In the genomic region with DNA sequence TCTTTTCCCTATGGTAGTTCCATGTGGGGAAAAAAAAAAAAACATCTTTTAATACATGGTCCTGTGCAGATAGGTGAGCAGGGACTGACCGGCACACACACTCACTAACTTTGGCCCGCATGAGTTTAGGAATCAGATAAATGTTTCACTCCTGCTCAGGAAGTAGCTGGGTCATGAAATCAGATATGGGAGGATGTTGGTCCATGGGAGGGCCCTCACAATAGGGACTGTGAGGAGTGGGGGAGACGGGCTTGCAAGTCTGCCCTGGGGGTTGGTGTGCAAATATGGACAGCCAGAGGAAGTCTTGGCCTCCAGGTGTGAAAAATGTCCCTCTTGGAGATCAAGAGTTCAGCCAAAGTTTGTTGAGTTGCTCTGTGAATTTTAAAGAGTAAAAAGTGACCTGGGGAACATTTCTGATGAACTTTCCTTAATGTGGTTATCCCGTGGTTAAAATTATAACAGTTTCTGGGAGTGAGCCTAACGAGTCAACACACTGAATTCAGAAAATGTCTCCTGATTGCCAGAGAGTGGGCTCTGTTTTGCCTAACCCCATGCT, we compare ENCODE assay signal across 8 mouse cellular contexts. TPM values are rescaled to one million over a fixed set of nuclear protein-coding genes. Genes with fewer than 3 reads are reported as not detected.
DNase-seq lines count a peak whose midpoint lies in the region; ATAC-seq and TF ChIP-seq lines count a peak whose summit lies in the region.
"Had no signal": no experiment of that assay in that cellular context is flagged by ENCODE, and none has a peak within 500 bp of the region (broad histone marks: within the 10 kb centered on the region; RNA-seq: fewer than 3 reads in every experiment).

No protein-coding gene starts in this region.

- no peak for DNase-seq in liver
- DNase-seq in adrenal gland, postnatal 14 days, result no peak
- DNase-seq in left cerebral cortex, postnatal 14 days (ENCODE audit: low spot score in 2 of 2), result no peak
- DNase-seq: left cerebral cortex, postnatal 4 days had no signal

- no peak for TF ChIP-seq CTCF in intestine, postnatal 0 days (IDR thresholded peaks at IDR 0.05; ENCODE audit: low read depth)

- no peak overlapping the region for H3K4me3 ChIP-seq in liver, embryonic 12.5 days
- H3K4me3 ChIP-seq in embryonic facial prominence, embryonic 15.5 days (replicated peaks), result no peak overlapping the region
- H3K4me3 ChIP-seq in intestine, postnatal 0 days (ENCODE audit: low read depth, low read length), result no peak overlapping the region
- no peak overlapping the region for H3K4me3 ChIP-seq in midbrain, embryonic 15.5 days

- H3K9me3 ChIP-seq in liver, embryonic 12.5 days (replicated peaks), result no peaks in the 10 kb centered on the region
- no peaks in the 10 kb centered on the region for H3K9me3 ChIP-seq in embryonic facial prominence, embryonic 15.5 days (replicated peaks)
- no peaks in the 10 kb centered on the region for H3K9me3 ChIP-seq in intestine, postnatal 0 days (ENCODE audit: control insufficient read depth)
- H3K9me3 ChIP-seq in midbrain, embryonic 15.5 days, result no peaks in the 10 kb centered on the region

- no peak overlapping the region for H3K9ac ChIP-seq in liver, embryonic 12.5 days
- H3K9ac ChIP-seq in embryonic facial prominence, embryonic 15.5 days, result no peak overlapping the region
- no peak overlapping the region for H3K9ac ChIP-seq in intestine, postnatal 0 days (ENCODE audit: low read depth, low read length)
- no peak overlapping the region for H3K9ac ChIP-seq in midbrain, embryonic 15.5 days

- 0 out of 2 replicates have a peak overlapping the region, but pooled peaks have one; percentile 3 for H3K27ac ChIP-seq in liver, embryonic 12.5 days
- peak overlapping the region; percentile 39; the same call in 1 of the 2 replicates for H3K27ac ChIP-seq in embryonic facial prominence, embryonic 15.5 days (replicated peaks)
- peak overlapping the region; percentile 57; the same call in 1 of the 2 replicates for H3K27ac ChIP-seq in intestine, postnatal 0 days (ENCODE audit: low read depth, low read length)
- H3K27ac ChIP-seq in midbrain, embryonic 15.5 days, result 0 out of 2 replicates have a peak overlapping the region, but pooled peaks have one; percentile 6

- intact Hi-C loops in left cerebral cortex, postnatal 14 days (cut with DNase I), result no loop called here

- no peaks in the 10 kb centered on the region for H3K36me3 ChIP-seq in liver, embryonic 12.5 days
- no peaks in the 10 kb centered on the region for H3K36me3 ChIP-seq in embryonic facial prominence, embryonic 15.5 days
- no peaks in the 10 kb centered on the region for H3K36me3 ChIP-seq in intestine, postnatal 0 days (ENCODE audit: control insufficient read depth, insufficient read depth)
- H3K36me3 ChIP-seq in midbrain, embryonic 15.5 days (replicated peaks), result no peaks in the 10 kb centered on the region

- H3K4me1 ChIP-seq in liver, embryonic 12.5 days, result peaks cover 39% of the 10 kb centered on the region
- peaks cover 37% of the 10 kb centered on the region for H3K4me1 ChIP-seq in embryonic facial prominence, embryonic 15.5 days
- H3K4me1 ChIP-seq in intestine, postnatal 0 days (replicated peaks; ENCODE audit: control insufficient read depth, insufficient read depth, low read length), result peaks cover 15% of the 10 kb centered on the region
- peaks cover 36% of the 10 kb centered on the region for H3K4me1 ChIP-seq in midbrain, embryonic 15.5 days

- H3K27me3 ChIP-seq in liver, embryonic 12.5 days (replicated peaks), result no peaks in the 10 kb centered on the region
- no peaks in the 10 kb centered on the region for H3K27me3 ChIP-seq in embryonic facial prominence, embryonic 15.5 days
- H3K27me3 ChIP-seq in intestine, postnatal 0 days (replicated peaks; ENCODE audit: control insufficient read depth, insufficient read depth, low read length), result no peaks in the 10 kb centered on the region
- no peaks in the 10 kb centered on the region for H3K27me3 ChIP-seq in midbrain, embryonic 15.5 days (replicated peaks)

- 29% methylated on average over 5 of the region's 5 CpGs for WGBS in liver, embryonic 12.5 days (ENCODE audit: insufficient replicate concordance)
- 60% methylated on average over 5 of the region's 5 CpGs for WGBS in embryonic facial prominence, embryonic 15.5 days
- WGBS in intestine, postnatal 0 days, result 63% methylated on average over 5 of the region's 5 CpGs
- WGBS in midbrain, embryonic 15.5 days, result 74% methylated on average over 5 of the region's 5 CpGs

- H3K4me2 ChIP-seq in liver, embryonic 12.5 days, result no peak overlapping the region
- H3K4me2 ChIP-seq in embryonic facial prominence, embryonic 15.5 days (replicated peaks), result no peak overlapping the region
- H3K4me2 ChIP-seq in intestine, postnatal 0 days (replicated peaks; ENCODE audit: low read depth), result no peak overlapping the region
- H3K4me2 ChIP-seq in midbrain, embryonic 15.5 days, result no peak overlapping the region

- ATAC-seq in liver, embryonic 12.5 days, result no peak
- no peak for ATAC-seq in embryonic facial prominence, embryonic 15.5 days (ENCODE audit: insufficient number of reproducible peaks, low FRiP score, low TSS enrichment, low read depth)
- ATAC-seq in intestine, postnatal 0 days, result no peak
- ATAC-seq in midbrain, embryonic 15.5 days (replicated peaks), result no peak

RNA-seq across cellular contexts. Expression of gene Zfp36l1, which starts 53.0 kb away (rescaled TPM):
- polyA plus RNA-seq in liver, embryonic 12.5 days (2016; fragmentation: Nextera tagmentation; extraction: Ambion mirVana), result 23.9 and 24.2 TPM in 2 replicates
- 153 and 178 TPM in 2 replicates for polyA plus RNA-seq in embryonic facial prominence, embryonic 15.5 days (2015; fragmentation: Nextera tagmentation; extraction: Ambion mirVana)
- 77.9 and 80.7 TPM in 2 replicates for polyA plus RNA-seq in intestine, postnatal 0 days (2015; fragmentation: Nextera tagmentation; extraction: Ambion mirVana)
- polyA plus RNA-seq in midbrain, embryonic 15.5 days (2015; fragmentation: Nextera tagmentation; extraction: Ambion mirVana), result 37.1 and 41.4 TPM in 2 replicates
- total RNA-seq in adrenal gland, postnatal 14 days (2021), result 197 and 204 TPM in 2 replicates
- 10 to 100 TPM; 36.3 to 39.5 TPM for total RNA-seq in left cerebral cortex, postnatal 14 days (2021)

Comparison
In these comparisons a context has a peak if more than half of its experiments do, and no peak if none do; other contexts are left out.
1. H3K27ac ChIP-seq: peak in every context shown above with its lines; median percentile 57 in intestine, postnatal 0 days; 39 in embryonic facial prominence, embryonic 15.5 days; 6 in midbrain, embryonic 15.5 days; 3 in liver, embryonic 12.5 days.